In the genomic region with DNA sequence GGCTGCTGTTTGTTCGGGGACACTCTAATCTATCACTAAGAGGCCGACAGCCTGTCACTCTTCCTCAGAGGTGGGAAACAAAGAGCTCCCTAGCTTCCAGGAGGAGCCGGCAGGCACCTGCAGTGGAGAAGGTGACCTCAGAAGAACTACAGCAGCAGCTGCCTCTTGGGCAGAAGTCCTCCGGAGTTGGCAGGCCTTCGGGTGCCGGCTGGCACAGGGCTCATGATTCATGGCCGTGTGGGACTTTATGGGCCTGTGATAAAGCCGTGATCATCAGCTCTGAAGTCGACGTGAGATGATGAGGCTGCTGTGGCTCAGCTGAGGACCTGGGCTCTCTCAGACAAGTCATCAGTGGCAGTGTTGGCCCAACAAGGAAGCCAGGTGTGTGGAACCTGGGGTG, we compare ENCODE assay signal across 23 mouse cellular contexts.
DNase-seq lines count a peak whose midpoint lies in the region; ATAC-seq lines count a peak whose summit lies in the region.
"Had no signal": no experiment of that assay in that cellular context is flagged by ENCODE, and none has a peak within 500 bp of the region (broad histone marks: within the 10 kb centered on the region; RNA-seq: fewer than 3 reads in every experiment).

No protein-coding gene starts in this region.

- H3K27me3 ChIP-seq in heart, embryonic 11.5 days (ENCODE audit: control insufficient read depth, insufficient read depth, low read length), result peaks cover 3% of the 10 kb centered on the region; the same call in 1 of the 2 replicates
- H3K27me3 ChIP-seq: intestine, embryonic 15.5 days; limb, embryonic 13.5 days; liver, embryonic 12.5 days; neural tube, embryonic 13.5 days had no signal

- H3K4me2 ChIP-seq in heart, embryonic 11.5 days, result no peak overlapping the region
- H3K4me2 ChIP-seq: intestine, embryonic 15.5 days; limb, embryonic 13.5 days; liver, embryonic 12.5 days; neural tube, embryonic 13.5 days had no signal

- H3K27ac ChIP-seq in heart, embryonic 11.5 days (ENCODE audit: low read depth, low read length), result no peak overlapping the region
- H3K27ac ChIP-seq: embryonic facial prominence, embryonic 10.5 days; hindbrain, embryonic 10.5 days; intestine, embryonic 15.5 days; limb, embryonic 13.5 days; liver, embryonic 12.5 days; midbrain, embryonic 10.5 days; neural tube, embryonic 13.5 days had no signal

- no peaks in the 10 kb centered on the region for H3K9me3 ChIP-seq in heart, embryonic 11.5 days (replicated peaks; ENCODE audit: control insufficient read depth, low read length)
- H3K9me3 ChIP-seq: embryonic facial prominence, embryonic 10.5 days; hindbrain, embryonic 10.5 days; intestine, embryonic 15.5 days; limb, embryonic 13.5 days; liver, embryonic 12.5 days; midbrain, embryonic 10.5 days; neural tube, embryonic 13.5 days had no signal

- no peaks in the 10 kb centered on the region for H3K36me3 ChIP-seq in heart, embryonic 11.5 days (ENCODE audit: control insufficient read depth, insufficient read depth, low read length)
- H3K36me3 ChIP-seq: embryonic facial prominence, embryonic 10.5 days; hindbrain, embryonic 10.5 days; intestine, embryonic 15.5 days; limb, embryonic 13.5 days; liver, embryonic 12.5 days; midbrain, embryonic 10.5 days; neural tube, embryonic 13.5 days had no signal

- 59% methylated on average over 10 of the region's 10 CpGs for WGBS in heart, embryonic 11.5 days (ENCODE audit: insufficient replicate concordance)

- intact Hi-C loops in left cerebral cortex, postnatal 4 days (cut with DNase I), result no loop called here
- intact Hi-C loops in left cerebral cortex, postnatal 10 days (cut with DNase I), result no loop called here

- no peak overlapping the region for H3K9ac ChIP-seq in heart, embryonic 11.5 days (ENCODE audit: low read depth, low read length)
- H3K9ac ChIP-seq: forebrain, postnatal 0 days; intestine, embryonic 15.5 days; limb, embryonic 13.5 days; liver, embryonic 12.5 days; neural tube, embryonic 13.5 days had no signal

- DNase-seq in cerebellum, postnatal 36 days, result peak; percentile 3 to 5
- DNase-seq in cerebellum, adult 8-10 months, result no peak
- DNase-seq in heart, adult 18-20 months, result peak; percentile 4
- peak; percentile 55 for DNase-seq in left cerebral cortex, postnatal 4 days
- no peak for DNase-seq in left cerebral cortex, postnatal 10 days (ENCODE audit: extremely low spot score in 1 of 2, low spot score in 2 of 2)
- DNase-seq in ovary, postnatal 36 days (ENCODE audit: low spot score), result no peak
- DNase-seq: adrenal gland, postnatal 25 days; forebrain, postnatal 0 days; kidney, adult 8-10 months; kidney, postnatal 10 days; lung, adult 18-20 months; lung, postnatal 10 days had no signal

- ATAC-seq in heart, embryonic 11.5 days (replicated peaks; ENCODE audit: insufficient number of reproducible peaks, low FRiP score, low TSS enrichment), result no peak
- ATAC-seq: forebrain, postnatal 0 days; hindbrain, embryonic 16.5 days; intestine, embryonic 15.5 days; liver, embryonic 12.5 days; midbrain, embryonic 16.5 days had no signal

- peaks cover 5% of the 10 kb centered on the region; the same call in 1 of the 2 replicates for H3K4me1 ChIP-seq in heart, embryonic 11.5 days (ENCODE audit: control insufficient read depth, insufficient read depth, low read length)
- H3K4me1 ChIP-seq: embryonic facial prominence, embryonic 10.5 days; hindbrain, embryonic 10.5 days; intestine, embryonic 15.5 days; limb, embryonic 13.5 days; liver, embryonic 12.5 days; midbrain, embryonic 10.5 days had no signal

- no peak overlapping the region for H3K4me3 ChIP-seq in heart, embryonic 11.5 days (ENCODE audit: low read depth, low read length)
- H3K4me3 ChIP-seq: embryonic facial prominence, embryonic 10.5 days; hindbrain, embryonic 10.5 days; intestine, embryonic 15.5 days; limb, embryonic 13.5 days; liver, embryonic 12.5 days; midbrain, embryonic 10.5 days; myocyte; neural tube, embryonic 13.5 days had no signal

Comparison
In these comparisons a context has a peak if more than half of its experiments do, and no peak if none do; other contexts are left out.
1. DNase-seq: peak in cerebellum, postnatal 36 days (2 of 2), heart, adult 18-20 months (2 of 2) and left cerebral cortex, postnatal 4 days (single experiment); none in cerebellum, adult 8-10 months (single experiment), left cerebral cortex, postnatal 10 days (0 of 2) and ovary, postnatal 36 days (single experiment).